Mouse (Mus musculus) gonadal fat pad, adult 2 months (tissue): ENCODE measurements around the gene Pcyt1a. TPM values are rescaled to one million over a fixed set of nuclear protein-coding genes. Genes with fewer than 3 reads are reported as not detected.

Experiments
- DNase-seq: peaks from one replicate; pipeline ENCODE4 v3.0.0-alpha.2; 2012; ENCODE audit warnings: low read depth
- polyA plus RNA-seq: library from polyadenylated mRNA; depleted of rRNA; stranded (reverse); fragments of >200 nt; gene quantifications from 2 replicates; pipeline ENCODE4 v1.2.3, GENCODE M21; 2012

Pcyt1a gene
- polyA plus RNA-seq, 1 experiment = 33.0 TPM

GRCm38 (mm10) chr16:32509066-32509942 is 78.6 kb downstream of the Pcyt1a start:
- DNase-seq = no peak

- DNase-seq = no peak
Observed at GRCm38 (mm10) chr16:32510399-32511337, 79.9 kb downstream of the Pcyt1a start.

- DNase-seq = peak; percentile 67
Observed at GRCm38 (mm10) chr16:32511338-32511734, 80.6 kb downstream of the Pcyt1a start.

- DNase-seq = no peak
Observed at GRCm38 (mm10) chr16:32511827-32512490, 81.2 kb downstream of the Pcyt1a start.

GRCm38 (mm10) chr16:32512921-32513320 is 82.2 kb downstream of the Pcyt1a start:
- no peak for DNase-seq

- DNase-seq = no peak
Observed at GRCm38 (mm10) chr16:32513401-32513800, 82.7 kb downstream of the Pcyt1a start.

- no peak for DNase-seq
Observed at GRCm38 (mm10) chr16:32513948-32514347, 83.2 kb downstream of the Pcyt1a start.

- no peak for DNase-seq
Observed at GRCm38 (mm10) chr16:32516006-32516962, 85.6 kb downstream of the Pcyt1a start.

GRCm38 (mm10) chr16:32517785-32518481 is 87.2 kb downstream of the Pcyt1a start:
- no peak for DNase-seq

- no peak for DNase-seq
Observed at GRCm38 (mm10) chr16:32519656-32520371, 89.1 kb downstream of the Pcyt1a start.

GRCm38 (mm10) chr16:32520372-32520748 is 89.6 kb downstream of the Pcyt1a start:
- DNase-seq = no peak

GRCm38 (mm10) chr16:32522578-32523194 is 92.0 kb downstream of the Pcyt1a start:
- DNase-seq = no peak

- peak; percentile 82 for DNase-seq
Observed at GRCm38 (mm10) chr16:32523462-32524243, 92.9 kb downstream of the Pcyt1a start.

- DNase-seq = no peak
Observed at GRCm38 (mm10) chr16:32524244-32524615, 93.5 kb downstream of the Pcyt1a start.
